Mouse (Mus musculus): Measurements from ENCODE around the gene Icmt. TPM values are rescaled to one million over a fixed set of nuclear protein-coding genes. Genes with fewer than 3 reads are reported as not detected.

The Icmt gene
- total and polyA plus RNA-seq, 3 experiments = 30.4 to 50.8 TPM; not detected in 1

- no peaks in the 10 kb centered on the region for H3K9me3 ChIP-seq (replicated peaks; ENCODE audit: insufficient read depth, low read length)
- H3K27me3 ChIP-seq (ENCODE audit: control insufficient read depth in 1 of 2, insufficient read depth in 2 of 2, low read length in 2 of 2) = no peaks in the 10 kb centered on the region
- H3K4me1 ChIP-seq (ENCODE audit: control insufficient read depth in 1 of 2, insufficient read depth in 2 of 2, low read length in 2 of 2) = peaks cover 0 to 19% of the 10 kb centered on the region in 2 experiments; a peak in 3 of 4 replicates
- peak; percentile 98 for DNase-seq (ENCODE audit: low read depth, low spot score)
- H3K36me3 ChIP-seq (ENCODE audit: control insufficient read depth in 1 of 2, insufficient read depth in 2 of 2, low read length in 2 of 2) = peaks cover 17 to 18% of the 10 kb centered on the region in 2 experiments
- peak within 1 kb of the TSS; percentile 70 for H3K27ac ChIP-seq (ENCODE audit: control insufficient read depth, low read depth, low read length)
- peak within 1 kb of the TSS; percentile 84 to 92 for H3K4me3 ChIP-seq (ENCODE audit: control insufficient read depth in 1 of 2, insufficient read depth in 1 of 2, low read depth in 2 of 2, low read length in 2 of 2)
- peak within 1 kb of the TSS; percentile 91 for H3K9ac ChIP-seq (ENCODE audit: control insufficient read depth, low read depth, low read length, poor library complexity, severe bottlenecking)
- TF ChIP-seq POLR2AphosphoS2 (IDR thresholded peaks at IDR 0.05; ENCODE audit: low read length) = no peak
- peak; percentile 86 for TF ChIP-seq NRF1 (IDR thresholded peaks at IDR 0.05; ENCODE audit: insufficient read depth, low read depth, low read length, poor library complexity, severe bottlenecking)
- TF ChIP-seq EP300 (IDR thresholded peaks at IDR 0.05; ENCODE audit: low read depth in 1 of 2, low read length in 2 of 2) = no peak
- TF ChIP-seq POLR2AphosphoS5 (IDR thresholded peaks at IDR 0.05; ENCODE audit: borderline replicate concordance, low read depth, low read length) = 0 out of 2 replicates have a peak, but pooled peaks have one; percentile 78
- no peak for TF ChIP-seq ZC3H11A (IDR thresholded peaks at IDR 0.05; ENCODE audit: low read depth, low read length)
- TF ChIP-seq UBTF (IDR thresholded peaks at IDR 0.05; ENCODE audit: borderline replicate concordance, insufficient read depth, low read depth, low read length) = 0 out of 2 replicates have a peak, but pooled peaks have one; percentile 84
- TF ChIP-seq MXI1 (IDR thresholded peaks at IDR 0.05; ENCODE audit: low read depth, low read length) = peak; percentile 92
- peak; percentile 94 for TF ChIP-seq TBP (IDR thresholded peaks at IDR 0.05; ENCODE audit: low read depth, low read length)
- peak; percentile 63; the same call in 1 of the 2 replicates for TF ChIP-seq KAT2A (conservative IDR thresholded peaks at IDR 0.05; ENCODE audit: low read depth, low read length)
- TF ChIP-seq CTCF (IDR thresholded peaks at IDR 0.05 in 2 of 3, conservative IDR thresholded peaks at IDR 0.05 in 1 of 3; ENCODE audit: control insufficient read depth in 1 of 3, insufficient read depth in 1 of 3, low read depth in 2 of 3, low read length in 3 of 3, poor library complexity in 1 of 3, severe bottlenecking in 1 of 3) = no peak
- TF ChIP-seq HCFC1 (IDR thresholded peaks at IDR 0.05; ENCODE audit: low read depth, low read length) = peak; percentile 94
- no peak; the same call in 1 of the 2 replicates for TF ChIP-seq MYC (IDR thresholded peaks at IDR 0.05; ENCODE audit: low read depth, low read length)
- peak; percentile 81 to 88 for TF ChIP-seq POLR2A (IDR thresholded peaks at IDR 0.05; ENCODE audit: control insufficient read depth in 1 of 2, insufficient read depth in 1 of 2, low read depth in 1 of 2, low read length in 2 of 2, poor library complexity in 1 of 2)
- peak; percentile 94; the same call in 1 of the 2 replicates for TF ChIP-seq MAZ (IDR thresholded peaks at IDR 0.05; ENCODE audit: low read depth, low read length)
- peak; percentile 86 for TF ChIP-seq NELFE (IDR thresholded peaks at IDR 0.05; ENCODE audit: low read depth, low read length)
- TF ChIP-seq MAFK (IDR thresholded peaks at IDR 0.05; ENCODE audit: borderline replicate concordance, low read depth, low read length) = no peak
- TF ChIP-seq CHD1 (IDR thresholded peaks at IDR 0.05; ENCODE audit: low read depth, low read length) = peak; percentile 100
- TF ChIP-seq MYB (IDR thresholded peaks at IDR 0.05; ENCODE audit: low read depth, low read length) = no peak
- peak; percentile 100 for TF ChIP-seq SIN3A (IDR thresholded peaks at IDR 0.05; ENCODE audit: low read length)
- TF ChIP-seq USF1 (IDR thresholded peaks at IDR 0.05; ENCODE audit: low read depth, low read length) = peak; percentile 49; the same call in 1 of the 2 replicates
- TF ChIP-seq TCF12 (IDR thresholded peaks at IDR 0.05; ENCODE audit: low read depth, low read length) = peak; percentile 78
- peak; percentile 86 for TF ChIP-seq MAX (IDR thresholded peaks at IDR 0.05; ENCODE audit: low read length)
- peaks cover 45% of the 10 kb centered on the region for H3K79me2 ChIP-seq (ENCODE audit: control insufficient read depth, insufficient read depth, low read length, poor library complexity)
These were observed 28.8 kb downstream of the Icmt start, which contains the start of gene Rpl22 for GRCm38 (mm10) chr4:152325574-152326411. Gene Rpl22, plus strand, starts transcription at chr4:152325742.

Measured in MEL (cell line).